Mouse (Mus musculus): ENCODE results near the gene Zdhhc13. TPM values are rescaled to one million over a fixed set of nuclear protein-coding genes. Genes with fewer than 3 reads are reported as not detected.

Zdhhc13 gene
- total RNA-seq, 1 experiment from 2014 or later: 9.5 TPM

Other genes starting within 250 kb of the Zdhhc13 start
- gene Mrgprb2, start 230.9 kb upstream of the Zdhhc13 start, total RNA-seq (2021): 0.22 TPM in 1 of 2 replicates, not detected in the other
- not detected in 2 replicates for gene Mrgprb3, start 145.2 kb upstream of the Zdhhc13 start, total RNA-seq (2021)
- 0.44 TPM in 1 of 2 replicates, not detected in the other for gene Csrp3, start 59.0 kb downstream of the Zdhhc13 start, total RNA-seq (2021)
- gene E2f8, start 92.6 kb downstream of the Zdhhc13 start, total RNA-seq (2021): 5.9 and 10.4 TPM in 2 replicates
- gene Nav2, start 119.7 kb downstream of the Zdhhc13 start, total RNA-seq (2021): 13.0 and 14.2 TPM in 2 replicates

Measured in adrenal gland, postnatal 14 days (tissue).